In the genomic region with DNA sequence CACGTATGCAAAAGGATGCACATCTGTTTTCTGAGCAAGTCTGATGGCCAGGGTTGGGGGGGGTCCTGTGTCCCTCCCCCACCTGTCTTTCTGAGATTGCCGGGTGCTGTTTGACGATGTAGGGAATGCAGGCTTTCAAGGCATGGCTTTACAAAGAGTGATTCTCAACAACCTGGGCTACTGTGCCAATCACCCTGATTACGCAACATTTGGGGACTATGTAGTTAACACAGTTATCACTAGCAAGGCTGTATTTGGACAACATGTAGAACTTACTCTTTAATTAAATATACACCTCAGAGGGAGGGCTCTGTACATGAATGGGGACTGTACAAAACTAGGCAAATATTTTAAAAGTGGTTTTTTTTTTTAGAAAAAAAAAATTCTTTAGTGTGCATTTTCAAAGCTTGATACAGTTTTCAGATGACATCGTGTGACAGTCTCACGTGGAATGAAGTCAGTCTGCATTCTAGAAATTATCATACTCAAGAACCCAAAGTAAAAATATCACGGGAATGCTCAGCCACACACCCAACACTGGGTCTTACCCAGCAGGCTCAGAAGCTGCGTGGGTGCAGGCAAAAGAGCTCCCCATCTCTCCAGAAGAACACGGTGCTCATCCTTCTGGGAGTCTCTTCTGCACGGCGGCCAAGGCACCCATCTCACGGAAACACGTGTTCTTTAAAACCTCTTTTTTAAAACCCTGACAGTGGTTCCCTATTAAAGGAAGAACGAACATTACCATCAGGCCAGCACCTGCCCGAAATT, we compare ENCODE assay signal across 19 mouse cellular contexts. TPM values are rescaled to one million over a fixed set of nuclear protein-coding genes. Genes with fewer than 3 reads are reported as not detected.
DNase-seq lines count a peak whose midpoint lies in the region; TF ChIP-seq lines count a peak whose summit lies in the region.
"Had no signal": no experiment of that assay in that cellular context is flagged by ENCODE, and none has a peak within 500 bp of the region (broad histone marks: within the 10 kb centered on the region; RNA-seq: fewer than 3 reads in every experiment).

No protein-coding gene starts in this region.

- H3K4me3 ChIP-seq in heart, adult 2 months: no peak overlapping the region
- H3K4me3 ChIP-seq: forebrain, embryonic 10.5 days had no signal

- no peak for TF ChIP-seq EP300 in heart, adult 2 months (IDR thresholded peaks at IDR 0.05; ENCODE audit: insufficient read depth, low read depth, low read length)

- peak; percentile 63 to 71 for DNase-seq in layer of hippocampus, adult 8-10 months (ENCODE audit: low spot score in 2 of 2)
- no peak for DNase-seq in layer of hippocampus, postnatal 25 days (ENCODE audit: extremely low spot score in 1 of 2, low spot score in 1 of 2)
- peak; percentile 49 to 68 for DNase-seq in frontal cortex, postnatal 10 days (ENCODE audit: low spot score in 2 of 2)
- peak; percentile 82 to 91 for DNase-seq in left cerebral cortex, postnatal 14 days (ENCODE audit: low spot score in 2 of 2)
- peak; percentile 81 for DNase-seq in right cerebral cortex, postnatal 25 days
- DNase-seq in heart, adult 2 months: no peak
- no peak for DNase-seq in kidney, adult 11 months
- no peak for DNase-seq in gastrocnemius, postnatal 14 days
- DNase-seq: adrenal gland, postnatal 25 days; cerebellum, adult 8-10 months; heart, adult 11 months; heart, postnatal 4 days; lung, embryonic 14.5 days; retina, postnatal 1 day; thymus, adult 18-20 months had no signal

- H3K79me2 ChIP-seq in heart, adult 2 months (replicated peaks; ENCODE audit: control insufficient read depth, insufficient read depth, low read length): no peaks in the 10 kb centered on the region

- no peak overlapping the region for H3K27ac ChIP-seq in heart, adult 2 months
- H3K27ac ChIP-seq: forebrain, embryonic 10.5 days; kidney, postnatal 0 days; macrophage had no signal

- no peak for TF ChIP-seq POLR2A in heart, adult 2 months (IDR thresholded peaks at IDR 0.05; ENCODE audit: insufficient read depth, low read depth, low read length)

- no peak overlapping the region for H3K9ac ChIP-seq in heart, adult 2 months (ENCODE audit: low read depth, low read length)
- H3K9ac ChIP-seq: lung, embryonic 14.5 days had no signal

- intact Hi-C loops in left cerebral cortex, postnatal 14 days (cut with DNase I): loop anchor here (5.0 kb wide), 1 partner anchor 42 kb away; no protein-coding TSS in a partner anchor
- intact Hi-C loops in heart, adult 2 months (cut with DNase I): no loop called here
- intact Hi-C loops in gastrocnemius, postnatal 14 days (cut with DNase I; ENCODE audit: low total_unique reads): no loop called here

- H3K4me1 ChIP-seq in heart, adult 2 months (ENCODE audit: control insufficient read depth, insufficient read depth, low read length): no peaks in the 10 kb centered on the region
- H3K4me1 ChIP-seq: forebrain, embryonic 10.5 days had no signal

- WGBS in heart, adult 2 months: 85% methylated on average over 15 of the region's 15 CpGs

- H3K27me3 ChIP-seq in heart, adult 2 months (ENCODE audit: control insufficient read depth, insufficient read depth, low read length): no peaks in the 10 kb centered on the region

- no peaks in the 10 kb centered on the region for H3K36me3 ChIP-seq in heart, adult 2 months (ENCODE audit: control insufficient read depth, insufficient read depth, low read length)

- TF ChIP-seq CTCF in heart, adult 2 months (IDR thresholded peaks at IDR 0.05): no peak

RNA-seq across cellular contexts. Expression of gene Ccsap, which starts 19.2 kb away (rescaled TPM):
- total RNA-seq in layer of hippocampus, adult 8-10 months (2022): 10 to 100 TPM; 52.3 to 55.6 (median 53.4) TPM
- total RNA-seq in layer of hippocampus, postnatal 25 days (2021): 10 to 100 TPM; 58.6 to 63.2 TPM
- 10 to 100 TPM; 69.8 to 73.6 TPM for total RNA-seq in left cerebral cortex, postnatal 14 days (2021)
- total RNA-seq in heart, adult 2 months (2021): under 1 TPM; 0.68 to 0.81 TPM
- polyA plus RNA-seq in heart, adult 2 months (2012; rRNA removed): 0.18 and 0.70 TPM in 2 replicates
- total RNA-seq in gastrocnemius, postnatal 14 days (2021): 1 to 10 TPM; 1.1 to 1.8 TPM

RNA-seq across cellular contexts. Expression of gene Rab4a, which starts 35.0 kb away (rescaled TPM):
- 10 to 100 TPM; 42.9 to 44.6 (median 43.4) TPM for total RNA-seq in layer of hippocampus, adult 8-10 months (2022)
- 10 to 100 TPM; 42.9 to 44.9 TPM for total RNA-seq in layer of hippocampus, postnatal 25 days (2021)
- total RNA-seq in left cerebral cortex, postnatal 14 days (2021): 10 to 100 TPM; 46.5 to 51.8 TPM
- total RNA-seq in heart, adult 2 months (2021): 1 to 10 TPM; 7.7 to 8.4 TPM
- polyA plus RNA-seq in heart, adult 2 months (2012; rRNA removed): 10.6 and 12.7 TPM in 2 replicates
- total RNA-seq in gastrocnemius, postnatal 14 days (2021): 10 to 100 TPM; 13.3 to 14.4 TPM

RNA-seq across cellular contexts. Expression of gene Acta1, which starts 53.8 kb away (rescaled TPM):
- total RNA-seq in layer of hippocampus, adult 8-10 months (2022): 1 to 10 TPM; 5.7 to 9.3 (median 7.2) TPM
- 1 to 10 TPM; 7.4 to 9.0 TPM for total RNA-seq in layer of hippocampus, postnatal 25 days (2021)
- 10 to 100 TPM in 1 of 2 experiments, 1 to 10 TPM in 1; 9.3 to 11.5 TPM for total RNA-seq in left cerebral cortex, postnatal 14 days (2021)
- total RNA-seq in heart, adult 2 months (2021): 100 to 1,000 TPM; 229 to 294 TPM
- 1,051 and 1,757 TPM in 2 replicates for polyA plus RNA-seq in heart, adult 2 months (2012; rRNA removed)
- total RNA-seq in gastrocnemius, postnatal 14 days (2021): over 10,000 TPM; 58,912 to 62,167 TPM
- total RNA-seq: adrenal gland, postnatal 25 days had no signal
- polyA plus RNA-seq: macrophage; midbrain, embryonic 11.5 days had no signal

Comparison
In these comparisons a context has a peak if more than half of its experiments do, and no peak if none do; other contexts are left out.
1. DNase-seq: peak in layer of hippocampus, adult 8-10 months (2 of 2), frontal cortex, postnatal 10 days (2 of 2), left cerebral cortex, postnatal 14 days (2 of 2) and right cerebral cortex, postnatal 25 days (single experiment); none in layer of hippocampus, postnatal 25 days (0 of 2), heart, adult 2 months (0 of 2), kidney, adult 11 months (single experiment) and gastrocnemius, postnatal 14 days (single experiment).
2. RNA of gene Ccsap, which starts 19.2 kb away (total RNA-seq): 69.8 to 73.6 TPM in left cerebral cortex, postnatal 14 days, 58.6 to 63.2 TPM in layer of hippocampus, postnatal 25 days and 52.3 to 55.6 TPM in layer of hippocampus, adult 8-10 months; 1.1 to 1.8 TPM in gastrocnemius, postnatal 14 days and 0.68 to 0.81 TPM in heart, adult 2 months; every median in the first group is over 10 times any median in the second.
3. RNA of gene Acta1, which starts 53.8 kb away (total RNA-seq): 58,912 to 62,167 TPM in gastrocnemius, postnatal 14 days; 229 to 294 TPM in heart, adult 2 months, 9.3 to 11.5 TPM in left cerebral cortex, postnatal 14 days, 7.4 to 9.0 TPM in layer of hippocampus, postnatal 25 days and 5.7 to 9.3 TPM in layer of hippocampus, adult 8-10 months; every median in the first group is over 100 times any median in the second.